In genomic region chr7:135794679-135795078, GRCm38 (mm10) we compare ENCODE assay signal across 17 mouse cellular contexts.
"Had no signal": no experiment of that assay in that cellular context is flagged by ENCODE, and none has a peak within 500 bp of the region (broad histone marks: within the 10 kb centered on the region; RNA-seq: fewer than 3 reads in every experiment).

No protein-coding gene starts in this region.

- H3K27ac ChIP-seq: gastrocnemius, adult 2 months; hindbrain, embryonic 15.5 days; intestine, embryonic 15.5 days; layer of hippocampus, adult 2 months; left cerebral cortex, adult 2 months; limb, embryonic 10.5 days; liver, embryonic 13.5 days; liver, embryonic 15.5 days had no signal

- H3K4me1 ChIP-seq: intestine, embryonic 15.5 days had no signal

- H3K4me2 ChIP-seq: heart, embryonic 12.5 days; hindbrain, embryonic 15.5 days; intestine, embryonic 15.5 days; limb, embryonic 12.5 days; liver, embryonic 11.5 days; liver, embryonic 13.5 days; liver, embryonic 15.5 days had no signal

- DNase-seq: gastrocnemius, adult 2 months; gastrocnemius, postnatal 25 days; kidney, adult 18-20 months; liver; liver, embryonic 13.5 days had no signal

- ATAC-seq: inflammation-experienced regulatory T-cells, adult 6 months; intestine, embryonic 15.5 days; intestine, postnatal 0 days had no signal

- H3K9me3 ChIP-seq: heart, embryonic 10.5 days; heart, embryonic 12.5 days; hindbrain, embryonic 15.5 days; intestine, embryonic 15.5 days; limb, embryonic 10.5 days; limb, embryonic 12.5 days; liver, embryonic 13.5 days; liver, embryonic 15.5 days had no signal

- H3K27me3 ChIP-seq: heart, embryonic 12.5 days; hindbrain, embryonic 15.5 days; intestine, embryonic 15.5 days; limb, embryonic 12.5 days had no signal

- H3K36me3 ChIP-seq: heart, embryonic 10.5 days; heart, embryonic 12.5 days; hindbrain, embryonic 15.5 days; intestine, embryonic 15.5 days; limb, embryonic 10.5 days; limb, embryonic 12.5 days; liver, embryonic 13.5 days; liver, embryonic 15.5 days had no signal

- H3K4me3 ChIP-seq: gastrocnemius, adult 2 months; heart, embryonic 10.5 days; heart, embryonic 12.5 days; hindbrain, embryonic 15.5 days; intestine, embryonic 15.5 days; layer of hippocampus, adult 2 months; left cerebral cortex, adult 2 months; limb, embryonic 10.5 days; limb, embryonic 12.5 days; liver, embryonic 13.5 days; liver, embryonic 15.5 days had no signal

- H3K9ac ChIP-seq: heart, embryonic 12.5 days; hindbrain, embryonic 15.5 days; intestine, embryonic 15.5 days; limb, embryonic 12.5 days; liver, embryonic 13.5 days; liver, embryonic 15.5 days had no signal
